Mouse (Mus musculus): Measurements from ENCODE around the gene H1f0. TPM values are rescaled to one million over a fixed set of nuclear protein-coding genes. Genes with fewer than 3 reads are reported as not detected.

The H1f0 gene
- polyA plus RNA-seq, 1 experiment from 2014 or later: 160 TPM

DNA sequence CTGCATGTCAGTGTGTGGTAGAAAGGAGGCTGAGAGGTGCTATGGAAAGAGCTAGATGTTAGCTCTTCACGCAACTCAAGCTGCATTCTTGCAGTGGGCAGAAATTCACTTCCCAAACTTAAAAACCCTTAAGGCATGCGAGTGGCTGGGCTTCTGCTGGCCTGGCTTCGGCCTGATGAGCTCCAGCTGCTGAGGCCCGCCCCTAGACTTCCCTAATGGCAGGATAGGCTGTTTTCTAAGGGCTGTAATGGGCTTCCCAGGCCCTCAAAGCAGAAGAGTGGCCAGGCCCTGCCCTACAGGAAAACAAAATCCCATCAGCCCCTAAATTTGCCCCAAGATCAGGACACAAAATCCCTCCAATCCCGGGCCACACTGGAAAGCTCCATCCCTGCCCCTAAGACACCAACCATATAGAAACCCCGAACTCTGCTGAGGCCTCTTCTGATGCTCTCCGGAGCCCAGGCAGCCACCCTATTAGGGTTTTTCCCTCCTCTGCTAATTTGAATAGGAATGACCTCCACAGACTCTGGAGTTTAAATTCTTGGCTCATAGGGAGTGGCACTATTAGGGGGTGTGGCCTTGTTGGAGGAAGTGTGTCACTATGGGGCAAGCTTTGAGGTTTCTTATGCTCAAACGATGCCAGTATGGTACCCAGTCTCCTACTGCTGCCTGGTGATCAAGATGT is 37.0 kb downstream of the H1f0 start:
- no peak overlapping the region for H3K4me2 ChIP-seq (ENCODE audit: low read length)
- WGBS: 47% methylated on average over 8 of the region's 8 CpGs
- ATAC-seq (replicated peaks; ENCODE audit: low FRiP score, low TSS enrichment, low read depth): no peak
- H3K9ac ChIP-seq (ENCODE audit: low read length): no peak overlapping the region
- peaks cover 15% of the 10 kb centered on the region for H3K4me1 ChIP-seq (replicated peaks; ENCODE audit: control insufficient read depth, insufficient read depth, low read length)
- DNase-seq (ENCODE audit: low spot score): no peak
- H3K4me3 ChIP-seq (ENCODE audit: low read depth, low read length): no peak overlapping the region
- no peaks in the 10 kb centered on the region for H3K27me3 ChIP-seq (replicated peaks; ENCODE audit: control insufficient read depth, insufficient read depth, low read length)
- H3K36me3 ChIP-seq (ENCODE audit: control insufficient read depth, insufficient read depth, low read length): peaks cover 8% of the 10 kb centered on the region; the same call in 1 of the 2 replicates
- H3K27ac ChIP-seq (ENCODE audit: low read depth): peak overlapping the region; percentile 82
- H3K9me3 ChIP-seq (ENCODE audit: control insufficient read depth, low read length): no peaks in the 10 kb centered on the region; the same call in 1 of the 2 replicates

DNA sequence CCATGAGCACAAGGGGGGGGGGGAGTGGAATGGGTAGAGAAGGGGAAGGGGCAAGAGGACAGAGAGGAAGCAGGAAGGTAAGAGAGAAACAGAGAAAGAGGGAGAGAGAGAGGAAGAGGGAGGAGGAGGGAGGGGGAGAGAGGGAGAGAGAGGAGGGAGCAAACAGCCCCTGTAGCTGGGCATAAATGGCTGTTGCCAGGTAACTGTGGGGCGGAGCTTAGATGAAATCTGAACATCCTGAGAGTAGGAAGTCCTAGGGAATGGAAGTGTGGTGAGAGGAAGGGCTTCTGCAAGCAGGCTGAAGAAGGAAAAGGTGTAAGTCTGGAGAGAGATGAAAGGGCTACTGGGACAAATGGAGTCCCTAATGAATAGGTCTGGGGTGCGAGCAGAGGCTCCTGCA is 38.0 kb downstream of the H1f0 start:
- no peak overlapping the region for H3K4me3 ChIP-seq (ENCODE audit: low read depth, low read length)
- H3K4me1 ChIP-seq (replicated peaks; ENCODE audit: control insufficient read depth, insufficient read depth, low read length): peaks cover 11% of the 10 kb centered on the region
- DNase-seq (ENCODE audit: low spot score) (no peak), ATAC-seq (replicated peaks; ENCODE audit: low FRiP score, low TSS enrichment, low read depth) (no peak)
- H3K9me3 ChIP-seq (ENCODE audit: control insufficient read depth, low read length): no peaks in the 10 kb centered on the region; the same call in 1 of the 2 replicates
- WGBS: 32% methylated on average over 2 of the region's 2 CpGs
- no peaks in the 10 kb centered on the region for H3K27me3 ChIP-seq (replicated peaks; ENCODE audit: control insufficient read depth, insufficient read depth, low read length)
- H3K36me3 ChIP-seq (ENCODE audit: control insufficient read depth, insufficient read depth, low read length): no peaks in the 10 kb centered on the region
- H3K4me2 ChIP-seq (ENCODE audit: low read length): no peak overlapping the region
- no peak overlapping the region for H3K9ac ChIP-seq (ENCODE audit: low read length)
- no peak overlapping the region for H3K27ac ChIP-seq (ENCODE audit: low read depth)

DNA sequence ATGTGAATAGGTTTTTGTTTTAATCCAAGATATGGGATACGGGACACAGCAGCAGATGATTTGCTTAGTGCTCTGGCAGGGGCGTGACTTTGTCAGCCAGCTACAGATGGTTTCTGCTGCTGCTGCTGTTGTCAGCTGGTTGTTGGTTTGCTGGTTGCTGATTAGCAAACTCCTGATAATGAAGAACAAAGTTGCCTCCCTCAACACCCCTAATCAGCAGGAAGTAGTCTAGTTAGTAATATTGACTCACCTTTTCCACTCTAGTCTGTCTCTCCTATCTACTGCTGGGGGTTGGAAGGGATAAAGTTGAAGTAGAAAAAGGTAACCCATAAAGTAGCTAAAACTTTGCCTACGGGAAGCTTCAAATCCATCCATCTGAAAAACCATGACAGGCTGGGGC is 39.4 kb downstream of the H1f0 start:
- H3K27ac ChIP-seq (ENCODE audit: low read depth): no peak overlapping the region; the same call in 1 of the 2 replicates
- DNase-seq (ENCODE audit: low spot score) (no peak), ATAC-seq (replicated peaks; ENCODE audit: low FRiP score, low TSS enrichment, low read depth) (no peak)
- H3K9ac ChIP-seq (ENCODE audit: low read length): no peak overlapping the region; the same call in 1 of the 2 replicates
- peaks cover 4% of the 10 kb centered on the region; the same call in 1 of the 2 replicates for H3K4me1 ChIP-seq (replicated peaks; ENCODE audit: control insufficient read depth, insufficient read depth, low read length)
- no peak overlapping the region for H3K4me2 ChIP-seq (ENCODE audit: low read length)
- no peaks in the 10 kb centered on the region for H3K36me3 ChIP-seq (ENCODE audit: control insufficient read depth, insufficient read depth, low read length)
- H3K27me3 ChIP-seq (replicated peaks; ENCODE audit: control insufficient read depth, insufficient read depth, low read length): no peaks in the 10 kb centered on the region
- H3K4me3 ChIP-seq (ENCODE audit: low read depth, low read length): no peak overlapping the region
- WGBS: 64% methylated on average over 3 of the region's 3 CpGs
- H3K9me3 ChIP-seq (ENCODE audit: control insufficient read depth, low read length): no peaks in the 10 kb centered on the region; the same call in 1 of the 2 replicates

DNA sequence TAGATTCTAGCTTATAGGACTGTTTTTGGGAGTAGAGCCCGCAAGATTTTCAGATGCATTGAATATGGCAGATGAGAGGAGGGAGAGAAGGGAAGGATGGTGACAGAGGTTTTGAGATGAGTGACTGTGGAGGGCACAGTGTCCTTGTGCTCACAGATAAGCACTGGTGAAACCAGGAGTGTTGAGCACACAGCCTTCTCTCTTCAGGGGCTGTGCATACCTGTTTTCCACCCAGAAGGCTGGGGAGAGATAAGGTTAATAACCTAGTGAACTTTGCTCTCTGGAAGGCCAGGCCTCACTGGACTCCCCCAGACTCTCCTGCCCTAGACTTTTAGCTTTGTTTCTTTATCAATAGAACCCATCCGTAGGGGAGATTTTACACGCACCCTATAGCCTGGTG is 40.2 kb downstream of the H1f0 start:
- Histone ChIP-seq H3K27me3 (replicated peaks; ENCODE audit: control insufficient read depth, insufficient read depth, low read length) (no peaks in the 10 kb centered on the region), H3K36me3 (ENCODE audit: control insufficient read depth, insufficient read depth, low read length) (no peaks in the 10 kb centered on the region), H3K4me1 (replicated peaks; ENCODE audit: control insufficient read depth, insufficient read depth, low read length) (peaks cover 2% of the 10 kb centered on the region; the same call in 1 of the 2 replicates), H3K27ac (ENCODE audit: low read depth) (peak overlapping the region; percentile 33; the same call in 1 of the 2 replicates), H3K4me3 (ENCODE audit: low read depth, low read length) (no peak overlapping the region), H3K9ac (ENCODE audit: low read length) (no peak overlapping the region), H3K9me3 (ENCODE audit: control insufficient read depth, low read length) (no peaks in the 10 kb centered on the region; the same call in 1 of the 2 replicates), H3K4me2 (ENCODE audit: low read length) (no peak overlapping the region)
- ATAC-seq (replicated peaks; ENCODE audit: low FRiP score, low TSS enrichment, low read depth) (peak; percentile 24; the same call in 1 of the 2 replicates), DNase-seq (ENCODE audit: low spot score) (no peak)
- 75% methylated on average over 3 of the region's 3 CpGs for WGBS

DNA sequence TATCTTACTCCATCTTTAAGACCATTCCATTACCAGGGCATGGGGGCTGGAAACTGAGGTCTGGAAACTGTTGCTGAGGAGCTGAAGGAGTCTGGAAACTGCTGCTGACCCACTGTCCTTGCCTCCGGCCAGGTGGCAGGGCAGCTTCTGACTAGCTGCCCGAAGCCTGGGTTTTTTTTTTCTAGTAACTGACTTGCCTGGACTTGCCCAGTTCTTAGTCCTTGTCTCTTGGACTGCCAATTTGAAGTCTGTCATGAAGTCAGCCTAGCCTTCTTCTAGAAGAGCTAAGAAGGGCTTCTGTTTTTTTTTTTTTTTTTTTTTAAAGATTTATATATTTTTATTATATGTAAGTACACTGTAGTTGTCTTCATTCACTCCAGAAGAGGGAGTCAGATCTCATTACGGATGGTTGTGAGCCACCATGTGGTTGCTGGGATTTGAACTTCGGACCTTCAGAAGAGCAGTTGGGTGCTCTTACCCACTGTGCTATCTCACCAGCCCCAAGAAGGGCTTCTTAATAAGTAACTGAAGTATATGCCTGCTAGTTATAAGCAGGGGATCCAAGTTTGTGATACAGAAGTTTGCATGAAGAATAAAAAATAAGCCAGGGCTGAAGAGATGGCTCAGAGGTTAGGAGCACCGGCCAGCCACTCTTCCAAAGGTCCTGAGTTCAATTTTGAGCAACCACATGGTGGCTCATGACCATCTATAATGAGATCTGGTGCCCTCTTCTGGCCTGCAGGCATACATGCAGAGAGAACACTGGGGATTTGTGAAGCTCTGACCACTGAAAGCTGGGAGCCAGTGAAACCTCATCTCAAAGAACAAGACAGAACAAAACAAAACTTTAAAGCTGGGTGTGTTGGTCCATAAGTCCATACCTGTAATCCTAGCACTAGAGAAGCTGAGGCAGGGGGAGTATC is 43.1 kb downstream of the H1f0 start:
- H3K27me3 ChIP-seq (replicated peaks; ENCODE audit: control insufficient read depth, insufficient read depth, low read length): no peaks in the 10 kb centered on the region
- peaks cover 12% of the 10 kb centered on the region for H3K4me1 ChIP-seq (replicated peaks; ENCODE audit: control insufficient read depth, insufficient read depth, low read length)
- H3K4me3 ChIP-seq (ENCODE audit: low read depth, low read length): no peak overlapping the region
- ATAC-seq (replicated peaks; ENCODE audit: low FRiP score, low TSS enrichment, low read depth): no peak
- no peak overlapping the region for H3K9ac ChIP-seq (ENCODE audit: low read length)
- H3K4me2 ChIP-seq (ENCODE audit: low read length): no peak overlapping the region
- DNase-seq (ENCODE audit: low spot score): peak; percentile 66
- H3K9me3 ChIP-seq (ENCODE audit: control insufficient read depth, low read length): no peaks in the 10 kb centered on the region; the same call in 1 of the 2 replicates
- 68% methylated on average over 5 of the region's 5 CpGs for WGBS
- peaks cover under 1% of the 10 kb centered on the region; the same call in 1 of the 2 replicates for H3K36me3 ChIP-seq (ENCODE audit: control insufficient read depth, insufficient read depth, low read length)
- H3K27ac ChIP-seq (ENCODE audit: low read depth): no peak overlapping the region

DNA sequence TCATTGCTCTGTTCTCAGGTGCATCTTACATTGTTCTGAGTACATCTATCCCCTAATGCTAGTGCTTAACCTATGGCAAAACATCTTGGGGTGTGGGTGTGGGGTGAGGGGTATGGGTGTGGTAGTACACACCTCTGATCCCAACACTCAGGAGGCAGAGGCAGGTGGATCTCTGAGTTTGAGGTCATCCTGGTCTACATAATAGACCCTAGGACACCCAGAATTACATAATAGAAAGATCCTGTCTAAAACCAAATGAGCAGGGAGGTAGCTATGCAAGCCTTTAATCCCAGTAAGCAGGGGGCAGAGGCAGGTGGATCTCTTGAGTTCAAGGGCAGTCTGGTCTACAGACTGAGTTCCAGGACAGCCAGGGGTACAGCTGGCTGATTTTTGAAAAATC is 45.5 kb downstream of the H1f0 start:
- H3K4me1 ChIP-seq (replicated peaks; ENCODE audit: control insufficient read depth, insufficient read depth, low read length): peaks cover 14% of the 10 kb centered on the region
- peaks cover 24% of the 10 kb centered on the region for H3K36me3 ChIP-seq (ENCODE audit: control insufficient read depth, insufficient read depth, low read length)
- H3K27me3 ChIP-seq (replicated peaks; ENCODE audit: control insufficient read depth, insufficient read depth, low read length): no peaks in the 10 kb centered on the region
- no peak overlapping the region for H3K27ac ChIP-seq (ENCODE audit: low read depth)
- no peaks in the 10 kb centered on the region for H3K9me3 ChIP-seq (ENCODE audit: control insufficient read depth, low read length)
- no peak overlapping the region for H3K4me3 ChIP-seq (ENCODE audit: low read depth, low read length)
- DNase-seq (ENCODE audit: low spot score): no peak
- H3K9ac ChIP-seq (ENCODE audit: low read length): no peak overlapping the region
- no peak overlapping the region for H3K4me2 ChIP-seq (ENCODE audit: low read length)
- ATAC-seq (replicated peaks; ENCODE audit: low FRiP score, low TSS enrichment, low read depth): no peak

DNA sequence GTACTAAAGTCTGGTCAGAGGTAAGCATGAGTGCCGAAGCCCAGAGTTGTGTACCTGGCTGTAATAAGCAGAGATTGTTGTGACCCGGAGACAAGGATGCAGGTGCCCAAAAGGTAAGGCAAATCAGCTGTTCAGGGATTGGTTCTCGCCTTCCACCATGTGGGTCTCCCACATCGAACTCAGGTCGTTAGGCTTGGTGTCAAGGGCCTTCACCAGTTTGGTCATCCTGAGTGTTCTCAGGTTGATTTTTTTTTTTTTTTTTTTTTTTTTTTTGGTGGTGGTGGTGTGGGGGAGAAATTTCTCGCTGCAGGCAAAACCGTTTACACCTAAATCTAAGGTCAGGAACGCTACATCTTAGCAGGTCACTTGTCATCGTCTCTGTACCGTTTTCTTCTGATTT is 46.2 kb downstream of the H1f0 start:
- Histone ChIP-seq H3K9ac (ENCODE audit: low read length) (peak overlapping the region; percentile 48), H3K27me3 (replicated peaks; ENCODE audit: control insufficient read depth, insufficient read depth, low read length) (no peaks in the 10 kb centered on the region), H3K9me3 (ENCODE audit: control insufficient read depth, low read length) (no peaks in the 10 kb centered on the region), H3K27ac (ENCODE audit: low read depth) (peak overlapping the region; percentile 57; the same call in 1 of the 2 replicates), H3K4me1 (replicated peaks; ENCODE audit: control insufficient read depth, insufficient read depth, low read length) (peaks cover 14% of the 10 kb centered on the region), H3K4me2 (ENCODE audit: low read length) (peak overlapping the region; percentile 67), H3K4me3 (ENCODE audit: low read depth, low read length) (peak overlapping the region; percentile 60), H3K36me3 (ENCODE audit: control insufficient read depth, insufficient read depth, low read length) (peaks cover 31% of the 10 kb centered on the region)
- WGBS: 32% methylated on average over 10 of the region's 10 CpGs
- DNase-seq (ENCODE audit: low spot score) (no peak), ATAC-seq (replicated peaks; ENCODE audit: low FRiP score, low TSS enrichment, low read depth) (no peak)

DNA sequence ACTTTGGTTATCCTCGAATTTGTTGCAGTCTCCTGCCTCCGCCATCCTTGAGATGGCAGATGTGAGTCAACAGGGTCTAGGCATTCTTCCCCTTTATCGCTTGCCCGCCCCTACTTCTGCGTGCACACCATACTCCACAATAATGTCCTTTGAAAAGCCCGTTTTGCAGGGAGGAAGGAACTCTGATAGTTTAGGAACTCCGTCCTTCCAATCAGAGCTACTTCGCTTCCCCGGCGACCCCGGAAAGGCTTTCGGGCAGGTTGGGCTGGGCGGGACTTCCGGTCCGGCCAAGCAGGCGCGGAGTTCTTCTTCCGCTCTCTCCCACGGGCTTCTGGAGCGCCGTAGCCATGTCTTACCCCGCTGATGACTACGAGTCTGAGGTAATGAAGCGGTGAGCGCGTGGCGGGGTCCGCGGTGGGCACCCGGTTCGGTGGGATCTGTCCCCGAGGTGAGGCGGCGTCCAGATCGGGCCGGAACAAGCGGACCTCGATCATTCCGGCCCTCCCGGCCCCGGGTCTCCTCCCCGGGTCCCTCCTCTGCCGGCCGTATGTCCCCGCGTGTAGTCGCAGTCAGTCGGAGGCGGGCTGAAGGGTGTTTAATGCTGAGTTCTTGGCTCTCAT is 46.8 kb downstream of the H1f0 start, which contains the start of gene Eif3l:
TSS of gene Eif3l (plus strand) at position 267 of the 620 bp plus-strand sequence.
- ATAC-seq (replicated peaks; ENCODE audit: low FRiP score, low TSS enrichment, low read depth): peak; percentile 73
- WGBS: under 1% methylated on average over 49 of the region's 49 CpGs
- peak within 1 kb of the TSS; percentile 60 for H3K4me3 ChIP-seq (ENCODE audit: low read depth, low read length)
- H3K9me3 ChIP-seq (ENCODE audit: control insufficient read depth, low read length): no peaks in the 10 kb centered on the region
- H3K36me3 ChIP-seq (ENCODE audit: control insufficient read depth, insufficient read depth, low read length): peaks cover 37% of the 10 kb centered on the region
- peak within 1 kb of the TSS; percentile 57; the same call in 1 of the 2 replicates for H3K27ac ChIP-seq (ENCODE audit: low read depth)
- H3K4me2 ChIP-seq (ENCODE audit: low read length): peak within 1 kb of the TSS; percentile 67
- peak within 1 kb of the TSS; percentile 62 for H3K9ac ChIP-seq (ENCODE audit: low read length)
- H3K4me1 ChIP-seq (replicated peaks; ENCODE audit: control insufficient read depth, insufficient read depth, low read length): peaks cover 14% of the 10 kb centered on the region
- no peaks in the 10 kb centered on the region for H3K27me3 ChIP-seq (replicated peaks; ENCODE audit: control insufficient read depth, insufficient read depth, low read length)
- DNase-seq (ENCODE audit: low spot score): peak; percentile 91

Measured in intestine, embryonic 14.5 days (tissue).